Mouse (Mus musculus) lung, adult 2 months (tissue): ENCODE data around the gene Faf2.

Experiments used
- CTCF ChIP-seq: fragments of 200-500 bp; IDR thresholded peaks from 2 replicates; pipeline ENCODE4 v1.5.1; 2011; ENCODE audit warnings: mild to moderate bottlenecking, low read length, control low read depth; ENCODE audit not compliant: insufficient read depth
- POLR2A ChIP-seq: fragments of 200-500 bp; IDR thresholded peaks from 2 replicates; pipeline ENCODE4 v1.6.1; 2011; ENCODE audit warnings: low read depth, mild to moderate bottlenecking, control low read depth, low read length, borderline replicate concordance; ENCODE audit errors: extremely low read depth

- TF ChIP-seq POLR2A (no peak), CTCF (no peak)
These were observed 56.7 kb downstream of the Faf2 start for GRCm38 (mm10) chr13:54678263-54678662.
